Mouse (Mus musculus) myocyte (in vitro differentiated cells): Measurements from ENCODE around the gene Spock1.

ENCODE experiments used
- CEBPB ChIP-seq: IDR thresholded peaks from 2 replicates; pipeline ENCODE4 v1.6.1; 2011; ENCODE audit warnings: mild to moderate bottlenecking, moderate library complexity; ENCODE audit not compliant: poor library complexity, insufficient read depth, severe bottlenecking
- E2F4 ChIP-seq: IDR thresholded peaks from one replicate; pipeline ENCODE4 v1.6.1; 2011; ENCODE audit warnings: mild to moderate bottlenecking, control low read depth, moderate library complexity; ENCODE audit not compliant: insufficient read depth
- MAX ChIP-seq: IDR thresholded peaks from one replicate; pipeline ENCODE4 v1.6.1; 2011; ENCODE audit warnings: low read depth, mild to moderate bottlenecking, control low read depth
- MYOD1 ChIP-seq, 3 experiments: IDR thresholded peaks; one replicate each; pipeline ENCODE4 v1.6.1; 2011; ENCODE audit warnings: control low read depth in 2 of 3, low read depth in 2 of 3, mild to moderate bottlenecking in 2 of 3, moderate library complexity in 1 of 3; ENCODE audit not compliant: insufficient read length in 2 of 3, control insufficient read depth in 1 of 3
- MYOG ChIP-seq, 3 experiments: IDR thresholded peaks; one replicate each; pipeline ENCODE4 v1.6.1; 2011; ENCODE audit warnings: control low read depth in 2 of 3, low read depth in 2 of 3, mild to moderate bottlenecking in 2 of 3; ENCODE audit not compliant: insufficient read length in 2 of 3, control insufficient read depth in 1 of 3, insufficient read depth in 1 of 3
- POLR2A ChIP-seq: IDR thresholded peaks from one replicate; pipeline ENCODE4 v1.6.1; 2011; ENCODE audit warnings: low read depth, mild to moderate bottlenecking, control low read depth, moderate library complexity; ENCODE audit not compliant: insufficient read length
- POLR2AphosphoS2 ChIP-seq: IDR thresholded peaks from one replicate; pipeline ENCODE4 v1.6.1; 2011; ENCODE audit warnings: low read depth, control low read depth; ENCODE audit not compliant: insufficient read length
- TCF3 ChIP-seq: IDR thresholded peaks from one replicate; pipeline ENCODE4 v1.6.1; 2011; ENCODE audit warnings: low read depth, control low read depth; ENCODE audit not compliant: insufficient read length
- USF1 ChIP-seq: IDR thresholded peaks from one replicate; pipeline ENCODE4 v1.6.1; 2011; ENCODE audit warnings: low read depth, mild to moderate bottlenecking, control low read depth, moderate library complexity

DNA sequence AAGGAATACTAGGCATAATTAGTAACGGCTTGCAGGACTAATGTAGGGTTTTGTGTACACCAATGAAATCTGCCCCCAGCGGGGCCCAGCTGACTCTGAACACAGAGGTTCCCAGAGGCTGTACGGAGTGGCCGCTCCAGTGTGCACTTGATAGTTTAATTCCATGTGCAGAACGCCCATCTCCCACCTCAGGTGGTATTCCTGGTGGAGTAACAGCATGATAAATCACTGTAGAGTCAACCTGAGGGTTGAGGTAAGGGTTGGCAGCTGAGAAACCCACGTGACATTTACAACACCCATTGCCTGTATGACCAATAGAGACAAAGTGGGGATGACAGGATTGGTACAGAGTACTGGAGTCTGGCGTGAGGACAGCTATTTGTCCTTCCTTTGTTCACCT is 505.7 kb downstream of the Spock1 start:
- TF ChIP-seq POLR2A (no peak), MYOG (IDR thresholded peaks at IDR 0.05; ENCODE audit: control insufficient read depth in 1 of 3, insufficient read depth in 1 of 3, insufficient read length in 2 of 3, low read depth in 2 of 3) (no peak), MAX (no peak), MYOD1 (IDR thresholded peaks at IDR 0.05; ENCODE audit: control insufficient read depth in 1 of 3, insufficient read length in 2 of 3, low read depth in 2 of 3) (no peak), E2F4 (no peak), TCF3 (no peak), USF1 (no peak), POLR2AphosphoS2 (no peak), CEBPB (no peak)
